Mouse (Mus musculus): ENCODE data around the gene Zbtb17. TPM values are rescaled to one million over a fixed set of nuclear protein-coding genes. Genes with fewer than 3 reads are reported as not detected.

Gene Zbtb17
- polyA plus RNA-seq, 1 experiment from 2014 or later: 34.0 TPM

Other genes starting within 250 kb of the Zbtb17 start
- gene Rsg1, start 230.7 kb upstream of the Zbtb17 start, polyA plus RNA-seq (2015; fragmentation: Nextera tagmentation; extraction: Ambion mirVana): 6.8 and 8.1 TPM in 2 replicates
- gene Arhgef19, start 205.2 kb upstream of the Zbtb17 start, polyA plus RNA-seq (2015; fragmentation: Nextera tagmentation; extraction: Ambion mirVana): 25.6 and 27.7 TPM in 2 replicates
- 7.4 and 7.6 TPM in 2 replicates for gene Epha2, start 143.4 kb upstream of the Zbtb17 start, polyA plus RNA-seq (2015; fragmentation: Nextera tagmentation; extraction: Ambion mirVana)
- gene Fam131c, start 76.4 kb upstream of the Zbtb17 start, polyA plus RNA-seq (2015; fragmentation: Nextera tagmentation; extraction: Ambion mirVana): 3.6 and 4.3 TPM in 2 replicates
- gene Clcnka, start 45.9 kb upstream of the Zbtb17 start, polyA plus RNA-seq (2015; fragmentation: Nextera tagmentation; extraction: Ambion mirVana): 0.46 and 0.51 TPM in 2 replicates
- not detected in 2 replicates for gene Clcnkb, start 28.6 kb upstream of the Zbtb17 start, polyA plus RNA-seq (2015; fragmentation: Nextera tagmentation; extraction: Ambion mirVana)
- 2.0 and 2.4 TPM in 2 replicates for gene Hspb7, start 23.9 kb upstream of the Zbtb17 start, polyA plus RNA-seq (2015; fragmentation: Nextera tagmentation; extraction: Ambion mirVana)
- gene Srarp, start 8.5 kb upstream of the Zbtb17 start, polyA plus RNA-seq (2015; fragmentation: Nextera tagmentation; extraction: Ambion mirVana): not detected in 2 replicates
- gene Spen, start 93.9 kb downstream of the Zbtb17 start, polyA plus RNA-seq (2015; fragmentation: Nextera tagmentation; extraction: Ambion mirVana): 10.8 and 10.9 TPM in 2 replicates
- gene Fblim1, start 161.4 kb downstream of the Zbtb17 start, polyA plus RNA-seq (2015; fragmentation: Nextera tagmentation; extraction: Ambion mirVana): 30.8 and 32.3 TPM in 2 replicates
- gene Tmem82, start 174.0 kb downstream of the Zbtb17 start, polyA plus RNA-seq (2015; fragmentation: Nextera tagmentation; extraction: Ambion mirVana): 0.48 and 0.62 TPM in 2 replicates
- gene Slc25a34, start 179.2 kb downstream of the Zbtb17 start, polyA plus RNA-seq (2015; fragmentation: Nextera tagmentation; extraction: Ambion mirVana): 0.05 TPM in 1 of 2 replicates, not detected in the other
- gene Plekhm2, start 220.2 kb downstream of the Zbtb17 start, polyA plus RNA-seq (2015; fragmentation: Nextera tagmentation; extraction: Ambion mirVana): 7.1 and 8.3 TPM in 2 replicates
- gene Rsc1a1, start 240.9 kb downstream of the Zbtb17 start, polyA plus RNA-seq (2015; fragmentation: Nextera tagmentation; extraction: Ambion mirVana): 0.28 TPM in 1 of 2 replicates, not detected in the other

Measured in embryonic facial prominence, embryonic 15.5 days (tissue).